11 mouse cellular contexts compared by ENCODE assay signal in the genomic region with DNA sequence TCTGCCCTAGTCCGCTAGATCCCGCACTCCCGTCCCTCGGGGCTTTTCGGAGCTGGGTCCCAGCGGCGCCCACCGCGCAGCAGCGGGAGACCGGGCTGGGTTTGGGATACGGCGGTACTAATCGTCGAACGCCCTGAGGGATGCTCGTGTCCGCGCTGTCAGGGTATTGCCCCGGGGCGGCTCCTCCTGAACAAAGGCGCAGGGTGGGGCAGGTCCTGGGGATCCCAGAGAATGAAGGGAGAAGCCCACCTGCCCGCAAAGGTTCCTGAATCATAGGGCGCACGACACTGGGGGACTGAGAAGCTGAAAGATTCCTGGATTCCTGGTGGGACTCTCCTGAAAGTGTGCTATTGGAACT. TPM values are rescaled to one million over a fixed set of nuclear protein-coding genes. Genes with fewer than 3 reads are reported as not detected.
DNase-seq lines count a peak whose midpoint lies in the region; ATAC-seq lines count a peak whose summit lies in the region.
"Had no signal": no experiment of that assay in that cellular context is flagged by ENCODE, and none has a peak within 500 bp of the region (broad histone marks: within the 10 kb centered on the region; RNA-seq: fewer than 3 reads in every experiment).

No protein-coding gene starts in this region.

- no peak for DNase-seq in heart, postnatal 36 days
- no peak for DNase-seq in embryonic facial prominence, embryonic 10.5 days (ENCODE audit: low spot score)
- no peak for DNase-seq in adrenal gland, postnatal 36 days
- DNase-seq in adipocyte (ENCODE audit: low spot score) = no peak
- DNase-seq in urinary bladder, postnatal 4 days (ENCODE audit: low spot score in 2 of 2) = no peak

- no peak for ATAC-seq in heart, embryonic 16.5 days (replicated peaks; ENCODE audit: extremely low read depth, insufficient read depth, low FRiP score)
- no peak; the same call in 1 of the 2 replicates for ATAC-seq in hindbrain, embryonic 15.5 days (ENCODE audit: low FRiP score, low read depth)
- peak; percentile 55; the same call in 1 of the 2 replicates for ATAC-seq in midbrain, embryonic 15.5 days (replicated peaks)
- ATAC-seq: CD4-positive, CD25-positive, alpha-beta regulatory T cell, adult 4 months had no signal

- 2% methylated on average over 25 of the region's 25 CpGs for WGBS in heart, embryonic 16.5 days
- under 1% methylated on average over 25 of the region's 25 CpGs for WGBS in embryonic facial prominence, embryonic 10.5 days
- WGBS in hindbrain, embryonic 15.5 days = 1% methylated on average over 25 of the region's 25 CpGs
- under 1% methylated on average over 25 of the region's 25 CpGs for WGBS in midbrain, embryonic 15.5 days

- no peaks in the 10 kb centered on the region for H3K9me3 ChIP-seq in heart, embryonic 16.5 days (replicated peaks; ENCODE audit: control insufficient read depth, low read length)
- H3K9me3 ChIP-seq in embryonic facial prominence, embryonic 10.5 days = no peaks in the 10 kb centered on the region
- no peaks in the 10 kb centered on the region for H3K9me3 ChIP-seq in hindbrain, embryonic 15.5 days
- H3K9me3 ChIP-seq in midbrain, embryonic 15.5 days = no peaks in the 10 kb centered on the region

- H3K27ac ChIP-seq in heart, embryonic 16.5 days (ENCODE audit: low read length) = no peak overlapping the region
- H3K27ac ChIP-seq in embryonic facial prominence, embryonic 10.5 days (replicated peaks) = no peak overlapping the region
- H3K27ac ChIP-seq in hindbrain, embryonic 15.5 days (replicated peaks) = peak overlapping the region; percentile 88
- peak overlapping the region; percentile 83 for H3K27ac ChIP-seq in midbrain, embryonic 15.5 days

- H3K9ac ChIP-seq in heart, embryonic 16.5 days (ENCODE audit: low read length) = no peak overlapping the region
- H3K9ac ChIP-seq in hindbrain, embryonic 15.5 days = peak overlapping the region; percentile 61
- peak overlapping the region; percentile 56 for H3K9ac ChIP-seq in midbrain, embryonic 15.5 days

- H3K4me2 ChIP-seq in heart, embryonic 16.5 days (ENCODE audit: low read depth, low read length) = peak overlapping the region; percentile 57
- peak overlapping the region; percentile 66 for H3K4me2 ChIP-seq in hindbrain, embryonic 15.5 days
- H3K4me2 ChIP-seq in midbrain, embryonic 15.5 days = peak overlapping the region; percentile 61

- peaks cover 51% of the 10 kb centered on the region for H3K27me3 ChIP-seq in heart, embryonic 16.5 days (ENCODE audit: control insufficient read depth, insufficient read depth, low read length)
- peaks cover 73% of the 10 kb centered on the region for H3K27me3 ChIP-seq in embryonic facial prominence, embryonic 10.5 days (replicated peaks; ENCODE audit: low read depth, poor library complexity, severe bottlenecking)
- peaks cover 6% of the 10 kb centered on the region; the same call in 1 of the 2 replicates for H3K27me3 ChIP-seq in hindbrain, embryonic 15.5 days
- peaks cover 24% of the 10 kb centered on the region; the same call in 1 of the 2 replicates for H3K27me3 ChIP-seq in midbrain, embryonic 15.5 days (replicated peaks)

- no peaks in the 10 kb centered on the region for H3K4me1 ChIP-seq in heart, embryonic 16.5 days (ENCODE audit: control insufficient read depth, insufficient read depth, low read length)
- peaks cover 11% of the 10 kb centered on the region for H3K4me1 ChIP-seq in embryonic facial prominence, embryonic 10.5 days
- peaks cover 41% of the 10 kb centered on the region for H3K4me1 ChIP-seq in hindbrain, embryonic 15.5 days (replicated peaks)
- H3K4me1 ChIP-seq in midbrain, embryonic 15.5 days = peaks cover 33% of the 10 kb centered on the region

- intact Hi-C loops in heart, postnatal 36 days (cut with DNase I) = no loop called here

- H3K4me3 ChIP-seq in heart, embryonic 16.5 days (ENCODE audit: low read length) = peak overlapping the region; percentile 42
- peak overlapping the region; percentile 59 for H3K4me3 ChIP-seq in embryonic facial prominence, embryonic 10.5 days
- peak overlapping the region; percentile 57 for H3K4me3 ChIP-seq in hindbrain, embryonic 15.5 days
- H3K4me3 ChIP-seq in midbrain, embryonic 15.5 days = peak overlapping the region; percentile 53
- H3K4me3 ChIP-seq: erythroblast, embryonic 14.5 days had no signal

- no peaks in the 10 kb centered on the region for H3K36me3 ChIP-seq in heart, embryonic 16.5 days (ENCODE audit: control insufficient read depth, insufficient read depth)
- no peaks in the 10 kb centered on the region for H3K36me3 ChIP-seq in embryonic facial prominence, embryonic 10.5 days (replicated peaks)
- no peaks in the 10 kb centered on the region for H3K36me3 ChIP-seq in hindbrain, embryonic 15.5 days
- H3K36me3 ChIP-seq in midbrain, embryonic 15.5 days (replicated peaks) = no peaks in the 10 kb centered on the region

RNA-seq across cellular contexts. Expression of a gene that starts 20.5 kb away (rescaled TPM):
- polyA plus RNA-seq in heart, embryonic 16.5 days (2015; fragmentation: Nextera tagmentation; extraction: Ambion mirVana) = 2.0 and 3.0 TPM in 2 replicates
- 10 to 100 TPM; 74.1 to 86.6 TPM for total RNA-seq in heart, postnatal 36 days (2021)
- 1.2 and 1.9 TPM in 2 replicates for polyA plus RNA-seq in embryonic facial prominence, embryonic 10.5 days (2016; fragmentation: Nextera tagmentation; extraction: Ambion mirVana)
- polyA plus RNA-seq in hindbrain, embryonic 15.5 days (2015; fragmentation: Nextera tagmentation; extraction: Ambion mirVana) = 13.4 and 16.9 TPM in 2 replicates
- 14.5 and 15.8 TPM in 2 replicates for polyA plus RNA-seq in midbrain, embryonic 15.5 days (2015; fragmentation: Nextera tagmentation; extraction: Ambion mirVana)
- total RNA-seq in adrenal gland, postnatal 36 days (2021) = 10 to 100 TPM in 1 of 2 experiments, 1 to 10 TPM in 1; 8.3 to 10.5 TPM

RNA-seq across cellular contexts. Expression of a gene that starts 29.2 kb away (rescaled TPM):
- polyA plus RNA-seq in heart, embryonic 16.5 days (2015; fragmentation: Nextera tagmentation; extraction: Ambion mirVana) = 0.26 and 0.34 TPM in 2 replicates
- total RNA-seq in heart, postnatal 36 days (2021) = under 1 TPM; 0.33 to 0.36 TPM
- polyA plus RNA-seq in embryonic facial prominence, embryonic 10.5 days (2016; fragmentation: Nextera tagmentation; extraction: Ambion mirVana) = 0.52 and 0.69 TPM in 2 replicates
- 3.5 and 4.0 TPM in 2 replicates for polyA plus RNA-seq in hindbrain, embryonic 15.5 days (2015; fragmentation: Nextera tagmentation; extraction: Ambion mirVana)
- 3.3 and 4.0 TPM in 2 replicates for polyA plus RNA-seq in midbrain, embryonic 15.5 days (2015; fragmentation: Nextera tagmentation; extraction: Ambion mirVana)
- 1 to 10 TPM; 2.0 to 2.2 TPM for total RNA-seq in adrenal gland, postnatal 36 days (2021)
- total RNA-seq: monocyte, adult 5-6 weeks had no signal
- polyA plus RNA-seq: CD4-positive, CD25-positive, alpha-beta regulatory T cell, adult 4 months had no signal

RNA-seq across cellular contexts. Expression of a gene that starts 59.1 kb away (rescaled TPM):
- 63.0 and 73.4 TPM in 2 replicates for polyA plus RNA-seq in heart, embryonic 16.5 days (2015; fragmentation: Nextera tagmentation; extraction: Ambion mirVana)
- 100 to 1,000 TPM; 221 to 229 TPM for total RNA-seq in heart, postnatal 36 days (2021)
- polyA plus RNA-seq in embryonic facial prominence, embryonic 10.5 days (2016; fragmentation: Nextera tagmentation; extraction: Ambion mirVana) = 29.0 and 32.3 TPM in 2 replicates
- 20.8 and 21.3 TPM in 2 replicates for polyA plus RNA-seq in hindbrain, embryonic 15.5 days (2015; fragmentation: Nextera tagmentation; extraction: Ambion mirVana)
- 18.2 TPM in 2 replicates for polyA plus RNA-seq in midbrain, embryonic 15.5 days (2015; fragmentation: Nextera tagmentation; extraction: Ambion mirVana)
- total RNA-seq in adrenal gland, postnatal 36 days (2021) = 100 to 1,000 TPM; 203 TPM

Comparison
In these comparisons a context has a peak if more than half of its experiments do, and no peak if none do; other contexts are left out.
1. H3K27ac ChIP-seq: peak in hindbrain, embryonic 15.5 days (single experiment) and midbrain, embryonic 15.5 days (single experiment); none in heart, embryonic 16.5 days (single experiment) and embryonic facial prominence, embryonic 10.5 days (single experiment).
2. Peak in every context shown above with its lines, with median percentiles within 50 percentile points of each other: H3K4me2 ChIP-seq and H3K4me3 ChIP-seq.